Mouse (Mus musculus) adrenal gland, postnatal 36 days (tissue): Measurements from ENCODE around the gene Lpcat2. TPM values are rescaled to one million over a fixed set of nuclear protein-coding genes. Genes with fewer than 3 reads are reported as not detected.

Experiments
- DNase-seq, 2 experiments: peaks; one replicate each; pipeline ENCODE4 v3.0.0; 2021; ENCODE audit warnings: mixed read lengths in 1 of 2
- long read RNA-seq, 2 experiments: library from polyadenylated mRNA; stranded (forward); transcript quantifications; one replicate each; pipeline ENCODE4 v2.0.0; 2021; ENCODE audit warnings: borderline sequencing depth in 2 of 2
- total RNA-seq, 2 experiments: library from RNA; stranded (reverse); gene quantifications; 2 replicates each; pipeline ENCODE4 v1.2.3; 2021

Lpcat2 gene
- 10 to 100 TPM in 1 of 2 experiments, 1 to 10 TPM in 1; 2.7 to 24.5 TPM for total RNA-seq
- long read RNA-seq, experiment 1, partial matches to known transcripts, result 0 of 3 reads
- long read RNA-seq, experiment 1, other reads (novel, unspliced or antisense), result 0 of 3 reads
- long read RNA-seq, experiment 2, transcript Lpcat2-201 (14 exons, 2,811 nt), result major isoform, 5 of 6 reads
- long read RNA-seq, experiment 2, partial matches to known transcripts, result 0 of 6 reads
- long read RNA-seq, experiment 2, other reads (novel, unspliced or antisense), result 1 of 6 reads

GRCm38 (mm10) chr8:92855171-92855894 is at the start of gene Lpcat2:
Gene Lpcat2 (plus strand): TSS chr8:92855339.
- DNase-seq, result peak; percentile 82 to 91

GRCm38 (mm10) chr8:92812773-92813172 is 42.4 kb upstream of the Lpcat2 start:
- DNase-seq, result no peak

GRCm38 (mm10) chr8:92815661-92816060 is 39.5 kb upstream of the Lpcat2 start:
- DNase-seq, result no peak

GRCm38 (mm10) chr8:92817928-92818818 is 37.0 kb upstream of the Lpcat2 start:
- peak; percentile 89 to 92 for DNase-seq

- no peak for DNase-seq
Measured at GRCm38 (mm10) chr8:92821151-92821550, 34.0 kb upstream of the Lpcat2 start.

- no peak for DNase-seq
Measured at GRCm38 (mm10) chr8:92822386-92822785, 32.8 kb upstream of the Lpcat2 start.

- DNase-seq, result no peak
Measured at GRCm38 (mm10) chr8:92825991-92826390, 29.1 kb upstream of the Lpcat2 start.

- DNase-seq, result no peak
Measured at GRCm38 (mm10) chr8:92827243-92828034, 27.7 kb upstream of the Lpcat2 start, which contains the start of gene Mmp2. Gene Mmp2 (plus strand): TSS chr8:92827291.

- DNase-seq, result no peak
Measured at GRCm38 (mm10) chr8:92828251-92828743, 26.8 kb upstream of the Lpcat2 start.

GRCm38 (mm10) chr8:92834065-92834731 is 20.9 kb upstream of the Lpcat2 start:
- no peak for DNase-seq

- DNase-seq, result peak; percentile 33 to 43
Measured at GRCm38 (mm10) chr8:92834786-92835500, 20.2 kb upstream of the Lpcat2 start.

GRCm38 (mm10) chr8:92835901-92836300 is 19.2 kb upstream of the Lpcat2 start:
- DNase-seq, result no peak

GRCm38 (mm10) chr8:92838616-92839015 is 16.5 kb upstream of the Lpcat2 start:
- DNase-seq, result no peak

GRCm38 (mm10) chr8:92839161-92839560 is 16.0 kb upstream of the Lpcat2 start:
- no peak for DNase-seq

- peak; percentile 31 to 56 for DNase-seq
Measured at GRCm38 (mm10) chr8:92839876-92840275, 15.3 kb upstream of the Lpcat2 start.

GRCm38 (mm10) chr8:92846684-92847083 is 8.5 kb upstream of the Lpcat2 start:
- no peak for DNase-seq

GRCm38 (mm10) chr8:92847299-92847698 is 7.8 kb upstream of the Lpcat2 start:
- DNase-seq, result peak; percentile 53 to 70

GRCm38 (mm10) chr8:92849261-92849660 is 5.9 kb upstream of the Lpcat2 start:
- DNase-seq, result peak; percentile 62 to 70

- DNase-seq, result peak; percentile 61 to 81
Measured at GRCm38 (mm10) chr8:92850239-92850638, 4.9 kb upstream of the Lpcat2 start.

- DNase-seq, result no peak
Measured at GRCm38 (mm10) chr8:92851381-92851780, 3.8 kb upstream of the Lpcat2 start.
